Mouse (Mus musculus) olfactory bulb, adult 2 months (tissue): Measurements from ENCODE around the gene Itgb1. TPM values are rescaled to one million over a fixed set of nuclear protein-coding genes. Genes with fewer than 3 reads are reported as not detected.

ENCODE experiments used
- H3K27ac ChIP-seq: fragments of 200-500 bp; 2 replicates; pipeline ENCODE4 v1.5.1; 2012; ENCODE audit warnings: low read depth, low read length; ENCODE audit not compliant: insufficient read depth
- H3K4me1 ChIP-seq: fragments of 200-500 bp; 2 replicates; pipeline ENCODE4 v1.6.1; 2012; ENCODE audit warnings: low read length; ENCODE audit not compliant: control insufficient read depth, insufficient read depth
- H3K4me3 ChIP-seq: fragments of 200-500 bp; 2 replicates; pipeline ENCODE4 v1.5.1; 2012; ENCODE audit warnings: mild to moderate bottlenecking, low read depth, low read length, moderate library complexity; ENCODE audit not compliant: insufficient read depth
- CTCF ChIP-seq: fragments of 200-500 bp; IDR thresholded peaks from 2 replicates; pipeline ENCODE4 v1.5.1; 2012; ENCODE audit warnings: low read depth, mild to moderate bottlenecking, low read length, moderate library complexity; ENCODE audit not compliant: insufficient read depth
- POLR2A ChIP-seq: fragments of 200-500 bp; IDR thresholded peaks from 2 replicates; pipeline ENCODE4 v1.6.1; 2012; ENCODE audit warnings: mild to moderate bottlenecking, low read depth, low read length, moderate library complexity; ENCODE audit not compliant: insufficient read depth
- WGBS: fragments of 180-500 bp; shearing (Covaris S2); methylation state at CpG from one replicate; pipeline ENCODE4 v1.1.7; 2018; 5-methylcytosine and 5-hydroxymethylcytosine counted together
- polyA plus RNA-seq: library from polyadenylated mRNA; stranded (reverse); fragments of >200 nt; gene quantifications from 2 replicates; pipeline ENCODE4 v1.2.4, GENCODE M21; 2012; ENCODE audit warnings: low replicate concordance; ENCODE audit not compliant: missing spikeins, insufficient read depth, insufficient read length

Gene Itgb1
- polyA plus RNA-seq, 1 experiment = 105 TPM

- 66% methylated on average over 3 of the region's 3 CpGs for WGBS
- TF ChIP-seq CTCF (no peak), POLR2A (no peak)
- H3K4me1 ChIP-seq = no peaks in the 10 kb centered on the region
- H3K27ac ChIP-seq = no peak overlapping the region
- no peak overlapping the region for H3K4me3 ChIP-seq
Measured at GRCm38 (mm10) chr8:128697945-128698344, 12.5 kb downstream of the Itgb1 start.

- no peak overlapping the region for H3K27ac ChIP-seq
- no peaks in the 10 kb centered on the region for H3K4me1 ChIP-seq
- no peak overlapping the region for H3K4me3 ChIP-seq
- no peak for TF ChIP-seq POLR2A
- TF ChIP-seq CTCF = no peak
- WGBS = 76% methylated on average over 1 of the region's 1 CpGs
Measured at GRCm38 (mm10) chr8:128704376-128704775, 18.9 kb downstream of the Itgb1 start.

GRCm38 (mm10) chr8:128704836-128705235 is 19.4 kb downstream of the Itgb1 start:
- no peaks in the 10 kb centered on the region for H3K4me1 ChIP-seq
- H3K27ac ChIP-seq = no peak overlapping the region
- no peak overlapping the region for H3K4me3 ChIP-seq
- TF ChIP-seq CTCF (no peak), POLR2A (no peak)
- 77% methylated on average over 2 of the region's 2 CpGs for WGBS

- Histone ChIP-seq H3K4me1 (no peaks in the 10 kb centered on the region), H3K27ac (no peak overlapping the region), H3K4me3 (no peak overlapping the region)
- WGBS = 62% methylated on average over 3 of the region's 3 CpGs
- TF ChIP-seq POLR2A = no peak
- no peak for TF ChIP-seq CTCF
Measured at GRCm38 (mm10) chr8:128709261-128709660, 23.8 kb downstream of the Itgb1 start.

- Histone ChIP-seq H3K4me1 (no peaks in the 10 kb centered on the region), H3K4me3 (no peak overlapping the region), H3K27ac (no peak overlapping the region)
- TF ChIP-seq CTCF = no peak
- TF ChIP-seq POLR2A = no peak
Measured at GRCm38 (mm10) chr8:128716184-128716583, 30.7 kb downstream of the Itgb1 start.

GRCm38 (mm10) chr8:128724819-128725218 is 39.4 kb downstream of the Itgb1 start:
- Histone ChIP-seq H3K4me3 (no peak overlapping the region), H3K27ac (no peak overlapping the region), H3K4me1 (peaks cover 2% of the 10 kb centered on the region)
- TF ChIP-seq CTCF = no peak
- TF ChIP-seq POLR2A = no peak
- 19% methylated on average over 1 of the region's 1 CpGs for WGBS

GRCm38 (mm10) chr8:128727213-128727612 is 41.8 kb downstream of the Itgb1 start:
- H3K4me3 ChIP-seq = no peak overlapping the region
- no peak overlapping the region for H3K27ac ChIP-seq
- H3K4me1 ChIP-seq = peaks cover 2% of the 10 kb centered on the region
- TF ChIP-seq POLR2A (no peak), CTCF (no peak)
- 80% methylated on average over 1 of the region's 1 CpGs for WGBS

GRCm38 (mm10) chr8:128732254-128732653 is 46.8 kb downstream of the Itgb1 start:
- no peak for TF ChIP-seq CTCF
- no peak for TF ChIP-seq POLR2A
- WGBS = 27% methylated on average over 2 of the region's 2 CpGs
- Histone ChIP-seq H3K4me3 (no peak overlapping the region), H3K27ac (no peak overlapping the region), H3K4me1 (no peaks in the 10 kb centered on the region)

- Histone ChIP-seq H3K27ac (no peak overlapping the region), H3K4me3 (no peak overlapping the region), H3K4me1 (no peaks in the 10 kb centered on the region)
- TF ChIP-seq POLR2A (no peak), CTCF (no peak)
- WGBS = 90% methylated on average over 3 of the region's 3 CpGs
Measured at GRCm38 (mm10) chr8:128734118-128734517, 48.7 kb downstream of the Itgb1 start.

- no peak for TF ChIP-seq CTCF
- TF ChIP-seq POLR2A = no peak
- Histone ChIP-seq H3K4me1 (no peaks in the 10 kb centered on the region), H3K27ac (no peak overlapping the region), H3K4me3 (no peak overlapping the region)
- 82% methylated on average over 3 of the region's 3 CpGs for WGBS
Measured at GRCm38 (mm10) chr8:128735692-128736091, 50.2 kb downstream of the Itgb1 start.

Other genes with a start within 250 kb of the Itgb1 start
- not detected in 2 replicates for gene Gm3952, start 113.0 kb downstream of the Itgb1 start, polyA plus RNA-seq